Mouse (Mus musculus) G1E (cell line): ENCODE measurements around the gene Tmem138. TPM values are rescaled to one million over a fixed set of nuclear protein-coding genes. Genes with fewer than 3 reads are reported as not detected.

Source experiments
- ATAC-seq: 2 replicates; pipeline ENCODE4 v1.8.0; 2016; ENCODE audit warnings: mild to moderate bottlenecking; ENCODE audit not compliant: insufficient number of reproducible peaks, poor library complexity, low FRiP score, severe bottlenecking; ENCODE audit errors: extremely low read depth
- DNase-seq: peaks from one replicate; pipeline ENCODE4 v3.0.0; 2012; ENCODE audit warnings: low spot score
- H3K27me3 ChIP-seq: 2 replicates; pipeline ENCODE4 v1.6.1; 2012; ENCODE audit warnings: mild to moderate bottlenecking, low read length, inconsistent platforms; ENCODE audit not compliant: insufficient read depth
- H3K36me3 ChIP-seq: replicated peaks from 2 replicates; pipeline ENCODE3; 2012; ENCODE audit warnings: mild to moderate bottlenecking, inconsistent platforms
- H3K4me1 ChIP-seq: 2 replicates; pipeline ENCODE4 v1.6.1; 2012; ENCODE audit warnings: low read depth, low read length, inconsistent platforms, mixed read lengths; ENCODE audit not compliant: insufficient read depth
- H3K4me3 ChIP-seq: 2 replicates; pipeline ENCODE4 v1.5.1; 2012; ENCODE audit warnings: low read depth, mild to moderate bottlenecking, inconsistent platforms, low read length, moderate library complexity, mixed read lengths
- H3K9me3 ChIP-seq: replicated peaks from 2 replicates; pipeline ENCODE4 v1.6.1; 2012; ENCODE audit warnings: inconsistent platforms
- CTCF ChIP-seq: IDR thresholded peaks from 2 replicates; pipeline ENCODE4 v1.5.1; 2012; ENCODE audit warnings: low read depth, low read length, inconsistent platforms, mixed read lengths
- GATA1 ChIP-seq: IDR thresholded peaks from 2 replicates; pipeline ENCODE4 v1.6.1; 2012; ENCODE audit warnings: borderline replicate concordance, low read length, inconsistent platforms, mixed read lengths
- GATA2 ChIP-seq: IDR thresholded peaks from 2 replicates; pipeline ENCODE4 v1.6.1; 2012; ENCODE audit warnings: low read depth, low read length, inconsistent platforms, borderline replicate concordance
- POLR2AphosphoS5 ChIP-seq: IDR thresholded peaks from 2 replicates; pipeline ENCODE4 v1.6.1; 2012; ENCODE audit warnings: low read depth, low read length, inconsistent platforms; ENCODE audit not compliant: insufficient replicate concordance
- TAL1 ChIP-seq: conservative IDR thresholded peaks from 2 replicates; pipeline ENCODE4 v1.6.1; 2012; ENCODE audit warnings: low read depth, low read length, inconsistent platforms, mixed read lengths
- polyA plus RNA-seq: library from polyadenylated mRNA; stranded (reverse); fragments of >175 nt; gene quantifications from 2 replicates; pipeline ENCODE4 v1.2.3, GENCODE M21; 2012
- total RNA-seq, 2 experiments: library from RNA; stranded (forward) in 1 of 2; stranded (reverse) in 1 of 2; fragments of 200-1000 nt in 1 of 2; fragments of >200 nt in 1 of 2; fragmentation: Nextera tagmentation in 1 of 2; gene quantifications; 2 replicates each; pipeline ENCODE4 v1.2.3; 2014 to 2017

Gene Tmem138
- total and polyA plus RNA-seq, 3 experiments: 5.0 to 50.1 (median 9.7) TPM

GRCm38 (mm10) chr19:10580761-10581160, 3.6 kb upstream of the Tmem138 start:
- TF ChIP-seq CTCF (no peak), GATA1 (no peak), TAL1 (no peak), GATA2 (no peak), POLR2AphosphoS5 (no peak)
- DNase-seq (peak; percentile 31), ATAC-seq (no peak)
- no peak overlapping the region for H3K4me3 ChIP-seq
- H3K4me1 ChIP-seq: peaks cover 33% of the 10 kb centered on the region
- H3K36me3 ChIP-seq: peaks cover 54% of the 10 kb centered on the region
- no peaks in the 10 kb centered on the region for H3K27me3 ChIP-seq
- no peaks in the 10 kb centered on the region for H3K9me3 ChIP-seq

GRCm38 (mm10) chr19:10580102-10580501, 2.9 kb upstream of the Tmem138 start:
- ATAC-seq (no peak), DNase-seq (no peak)
- Histone ChIP-seq H3K27me3 (no peaks in the 10 kb centered on the region), H3K9me3 (no peaks in the 10 kb centered on the region), H3K4me1 (peaks cover 37% of the 10 kb centered on the region), H3K36me3 (peaks cover 55% of the 10 kb centered on the region), H3K4me3 (no peak overlapping the region)
- TF ChIP-seq TAL1 (no peak), CTCF (no peak), POLR2AphosphoS5 (no peak), GATA2 (no peak), GATA1 (no peak)

- H3K36me3 ChIP-seq: peaks cover 60% of the 10 kb centered on the region
- DNase-seq: no peak
Measured at GRCm38 (mm10) chr19:10569627-10570026, 7.5 kb downstream of the Tmem138 start.

GRCm38 (mm10) chr19:10565217-10565616, 11.9 kb downstream of the Tmem138 start:
- Histone ChIP-seq H3K9me3 (no peaks in the 10 kb centered on the region), H3K36me3 (peaks cover 17% of the 10 kb centered on the region), H3K27me3 (peaks cover 13% of the 10 kb centered on the region), H3K4me1 (peaks cover 2% of the 10 kb centered on the region; the same call in 1 of the 2 replicates), H3K4me3 (no peak overlapping the region)
- TF ChIP-seq POLR2AphosphoS5 (no peak), CTCF (no peak), GATA2 (no peak), GATA1 (no peak), TAL1 (no peak)
- no peak for ATAC-seq
- no peak for DNase-seq

More at GRCm38 (mm10) chr19:10569627-10570026, 7.5 kb downstream of the Tmem138 start:
- ATAC-seq: no peak
- Histone ChIP-seq H3K4me3 (no peak overlapping the region), H3K27me3 (peaks cover 9% of the 10 kb centered on the region), H3K9me3 (no peaks in the 10 kb centered on the region), H3K4me1 (no peaks in the 10 kb centered on the region; the same call in 1 of the 2 replicates)
- TF ChIP-seq GATA2 (no peak), CTCF (no peak), TAL1 (no peak), POLR2AphosphoS5 (no peak), GATA1 (no peak)

GRCm38 (mm10) chr19:10564278-10564677, 12.9 kb downstream of the Tmem138 start:
- Histone ChIP-seq H3K36me3 (peaks cover 8% of the 10 kb centered on the region), H3K9me3 (no peaks in the 10 kb centered on the region), H3K4me1 (peaks cover 2% of the 10 kb centered on the region; the same call in 1 of the 2 replicates), H3K4me3 (no peak overlapping the region), H3K27me3 (peaks cover 13% of the 10 kb centered on the region)
- no peak for DNase-seq
- TF ChIP-seq POLR2AphosphoS5 (no peak), CTCF (no peak), GATA2 (no peak), TAL1 (no peak), GATA1 (no peak)
- no peak for ATAC-seq

- no peaks in the 10 kb centered on the region for H3K36me3 ChIP-seq
- TF ChIP-seq CTCF (no peak), POLR2AphosphoS5 (no peak), GATA2 (no peak), TAL1 (no peak), GATA1 (no peak)
- peaks cover 2% of the 10 kb centered on the region; the same call in 1 of the 2 replicates for H3K4me1 ChIP-seq
- peaks cover 13% of the 10 kb centered on the region for H3K27me3 ChIP-seq
- no peak overlapping the region for H3K4me3 ChIP-seq
- H3K9me3 ChIP-seq: no peaks in the 10 kb centered on the region
- no peak for DNase-seq
- no peak for ATAC-seq
Measured at GRCm38 (mm10) chr19:10562351-10562750, 14.8 kb downstream of the Tmem138 start.
